Mouse (Mus musculus) kidney, postnatal 14 days (tissue): ENCODE data around the gene Hoga1.
"Not testable (repeated sequence)": the region's sequence is repeated elsewhere in the genome, so short reads cannot be mapped to it uniquely, and the experiment has no call there.

ENCODE experiments used
- DNase-seq: peaks from one replicate; pipeline ENCODE4 v3.0.0; 2022; ENCODE audit warnings: mixed read lengths

Gene Hoga1

DNA sequence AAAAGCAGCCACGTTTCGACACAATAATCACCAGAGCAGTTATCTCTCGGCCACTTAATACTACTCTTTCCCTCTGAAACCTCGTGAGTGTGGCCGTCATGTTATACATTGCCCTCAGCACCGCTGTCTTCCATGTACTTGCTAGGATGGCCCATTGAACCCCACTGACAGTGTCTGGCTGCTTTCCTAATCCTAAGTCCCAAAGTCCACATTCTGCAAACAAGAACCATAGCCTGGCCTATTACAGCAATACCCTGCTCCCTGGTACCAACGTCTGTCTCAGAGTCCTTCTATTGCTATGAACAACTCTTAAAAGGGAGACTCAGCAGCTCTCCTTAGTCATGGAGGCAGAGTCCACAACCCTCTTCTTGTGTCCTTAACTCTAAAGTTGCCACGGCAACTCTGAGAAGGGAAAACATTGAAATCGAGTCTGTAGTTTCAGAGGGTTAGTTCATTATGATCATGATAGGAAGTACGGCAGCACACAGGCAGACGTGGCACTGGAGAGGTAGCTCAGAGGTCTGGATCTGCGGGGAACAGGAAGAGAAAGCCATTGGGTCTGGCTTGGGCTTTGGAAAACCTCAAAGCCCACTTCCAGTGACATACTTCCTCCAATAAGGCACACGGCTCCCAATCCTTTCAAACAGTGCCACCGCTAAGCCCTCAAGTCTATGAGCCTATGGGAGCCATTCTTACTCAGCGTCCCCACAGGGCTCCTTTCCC is 26.6 kb downstream of the Hoga1 start:
- peak; percentile 73 for DNase-seq

DNA sequence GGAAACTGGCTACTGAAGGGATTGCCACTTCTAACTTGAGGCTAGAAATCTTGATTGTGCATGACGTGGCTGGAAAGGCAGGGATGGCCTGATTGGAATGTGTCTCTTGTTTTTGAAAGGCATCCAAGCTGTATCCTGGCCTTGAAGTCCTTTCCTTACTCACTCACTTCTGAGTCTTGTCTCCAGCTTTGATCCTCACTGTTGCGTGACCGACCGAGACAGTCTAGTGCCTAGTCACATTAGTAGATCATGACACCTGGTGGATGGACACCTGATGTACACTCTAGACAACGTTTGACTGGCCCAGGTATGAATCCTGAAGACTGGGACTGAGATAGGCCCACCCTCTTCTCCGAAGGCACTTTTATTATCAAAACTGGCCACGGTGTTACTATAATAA is 27.4 kb downstream of the Hoga1 start:
- peak; percentile 70 for DNase-seq

DNA sequence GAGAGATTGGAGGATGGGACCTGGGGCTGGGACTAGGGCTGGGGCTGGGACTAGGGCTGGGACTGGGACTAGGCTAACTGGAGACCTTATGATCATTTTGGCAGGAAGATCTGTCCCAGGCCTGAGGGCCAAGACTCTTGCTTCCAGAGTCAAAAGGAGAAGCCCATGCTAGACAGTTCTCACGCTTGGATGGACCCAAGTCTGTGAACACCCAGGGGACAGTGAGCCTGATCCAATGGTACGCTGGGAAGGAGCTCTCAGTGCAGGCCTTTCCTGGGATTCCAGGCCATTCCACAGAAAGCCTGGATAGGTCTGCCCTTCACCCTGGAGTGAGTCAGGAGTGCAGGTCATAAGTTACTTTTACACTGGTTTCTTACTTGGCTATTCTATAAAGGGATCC is 29.6 kb downstream of the Hoga1 start:
- DNase-seq, result no peak

DNA sequence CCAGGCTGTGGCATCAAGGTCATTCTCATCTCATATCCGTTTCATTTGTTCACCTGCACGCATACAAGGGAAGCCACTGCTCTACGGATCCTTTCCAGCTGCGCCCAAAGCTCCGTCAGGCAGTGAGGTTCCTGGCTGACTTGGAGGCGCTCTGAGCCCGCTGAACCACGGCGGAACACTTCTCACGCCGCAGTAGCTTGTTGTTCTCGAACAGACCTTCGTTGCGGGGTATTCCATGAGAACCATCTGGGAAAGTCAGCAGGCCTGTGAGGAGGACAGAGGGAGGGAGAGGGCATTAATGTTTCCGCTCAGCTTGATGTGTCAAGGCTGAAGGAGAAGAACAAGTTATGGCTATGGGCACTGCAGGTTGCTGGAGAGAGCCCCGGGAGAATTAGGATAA is 30.6 kb downstream of the Hoga1 start:
- no peak for DNase-seq

DNA sequence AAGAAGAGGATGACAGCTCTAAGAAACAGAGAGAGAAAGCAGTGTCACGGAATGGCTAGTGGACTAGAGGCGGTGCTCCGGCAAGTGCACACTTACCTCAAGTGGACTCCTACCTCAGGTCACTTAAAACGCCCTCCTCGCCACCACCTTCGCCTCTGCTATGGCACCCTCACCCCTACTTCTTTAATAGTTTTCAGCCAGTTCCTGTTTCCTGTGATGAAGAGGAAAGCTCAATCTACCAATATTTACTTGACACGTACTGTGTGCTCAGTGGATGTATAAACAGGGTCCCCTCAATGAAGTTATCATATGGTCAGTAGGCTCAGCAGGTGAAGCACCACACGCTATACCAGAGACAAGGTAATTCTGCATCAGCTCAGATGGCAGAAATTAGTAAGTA is 33.2 kb downstream of the Hoga1 start:
- DNase-seq, result no peak

DNA sequence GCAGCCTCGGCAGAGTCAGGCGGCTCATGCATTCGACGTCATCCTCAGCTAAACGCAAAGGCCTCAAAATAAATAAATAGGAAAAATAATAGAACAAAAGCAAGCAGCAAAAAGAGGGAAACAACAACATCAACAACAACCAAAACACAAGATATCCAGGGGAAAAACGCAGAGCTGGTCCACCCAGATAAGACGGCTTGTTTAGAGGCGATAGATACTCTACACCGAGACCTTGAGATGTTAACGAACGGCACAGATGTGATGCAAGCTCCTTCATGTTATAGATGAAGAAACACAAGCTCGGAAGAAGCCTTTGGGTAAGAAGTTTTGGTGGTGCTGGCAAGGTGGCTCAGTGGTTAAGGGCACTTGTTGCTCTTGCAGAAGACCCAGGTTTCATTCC is 33.6 kb downstream of the Hoga1 start:
- DNase-seq, result no peak

DNA sequence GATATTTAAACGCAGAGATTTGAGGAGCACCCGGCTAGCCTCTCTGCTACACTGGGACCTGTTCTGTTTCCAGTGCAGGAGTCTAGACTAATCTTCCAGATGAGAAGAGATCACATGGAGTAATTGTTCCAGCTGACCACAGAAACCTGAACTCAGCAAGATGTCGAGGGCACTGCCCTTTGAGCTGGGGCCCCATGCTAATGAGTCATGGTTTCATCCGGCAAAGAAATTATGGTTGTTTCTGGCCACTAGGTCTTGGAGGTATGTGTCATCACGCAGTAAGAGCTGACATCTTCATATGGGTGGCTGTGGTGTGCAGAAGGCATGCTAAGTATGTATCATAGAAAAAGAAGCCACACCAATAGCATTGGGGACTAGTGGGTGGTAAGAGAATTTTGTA is 34.5 kb downstream of the Hoga1 start:
- DNase-seq, result no peak

DNA sequence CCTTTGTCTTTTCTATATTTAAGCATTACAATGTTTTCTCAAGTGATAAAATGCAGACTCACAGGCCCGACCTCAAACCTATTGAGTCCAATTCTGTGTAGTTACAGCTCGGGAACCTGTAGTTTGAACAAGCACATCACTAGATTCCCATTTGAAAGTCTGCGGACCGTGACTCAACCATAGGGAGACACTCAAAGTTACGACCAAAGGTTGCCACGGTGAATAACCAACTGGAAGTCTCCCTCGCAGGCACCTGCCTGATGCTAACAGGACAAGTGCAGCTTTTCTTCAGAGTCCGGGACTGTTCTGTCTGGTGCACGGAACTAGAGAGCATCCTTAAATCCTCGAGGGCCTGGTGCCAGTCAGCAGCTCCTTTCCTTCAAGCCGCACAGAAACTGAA is 35.1 kb downstream of the Hoga1 start:
- peak; percentile 48 for DNase-seq

DNA sequence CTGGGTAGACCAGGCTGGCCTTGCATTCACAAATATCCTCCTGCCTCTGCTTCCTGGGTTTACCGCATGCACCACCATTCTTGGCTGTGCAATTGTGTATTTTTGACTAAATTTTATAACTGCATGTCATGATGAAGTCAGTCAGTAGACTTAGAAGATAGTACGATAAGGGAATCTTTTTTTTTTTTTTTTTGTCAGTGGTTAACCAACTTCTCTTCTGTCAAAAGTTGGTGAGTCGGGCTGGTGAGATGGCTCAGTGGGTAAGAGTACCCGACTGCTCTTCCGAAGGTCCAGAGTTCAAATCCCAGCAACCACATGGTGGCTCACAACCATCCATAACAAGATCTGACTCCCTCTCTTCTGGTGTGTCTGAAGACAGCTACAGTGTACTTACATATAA is 36.2 kb downstream of the Hoga1 start:
- DNase-seq, result not testable (repeated sequence)

DNA sequence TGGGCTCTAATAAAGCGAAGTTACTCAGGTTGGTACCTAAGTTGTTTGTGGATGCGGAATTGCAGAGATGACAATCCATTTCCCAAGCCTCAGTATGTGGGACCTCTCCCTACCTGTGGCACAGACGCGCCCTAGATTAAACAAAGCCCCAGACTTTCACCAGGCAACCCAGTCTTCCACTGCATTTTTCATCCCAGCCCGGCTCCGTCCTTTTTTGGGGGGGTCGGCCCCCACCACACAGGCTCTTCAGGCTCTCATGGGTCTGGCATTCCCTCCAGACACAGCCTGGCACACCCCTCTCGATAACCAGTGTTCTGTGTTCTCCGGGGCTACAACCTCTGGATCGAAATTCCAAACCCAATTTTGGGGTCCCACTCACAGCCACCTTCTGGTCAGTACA is 40.3 kb downstream of the Hoga1 start:
- DNase-seq, result no peak

DNA sequence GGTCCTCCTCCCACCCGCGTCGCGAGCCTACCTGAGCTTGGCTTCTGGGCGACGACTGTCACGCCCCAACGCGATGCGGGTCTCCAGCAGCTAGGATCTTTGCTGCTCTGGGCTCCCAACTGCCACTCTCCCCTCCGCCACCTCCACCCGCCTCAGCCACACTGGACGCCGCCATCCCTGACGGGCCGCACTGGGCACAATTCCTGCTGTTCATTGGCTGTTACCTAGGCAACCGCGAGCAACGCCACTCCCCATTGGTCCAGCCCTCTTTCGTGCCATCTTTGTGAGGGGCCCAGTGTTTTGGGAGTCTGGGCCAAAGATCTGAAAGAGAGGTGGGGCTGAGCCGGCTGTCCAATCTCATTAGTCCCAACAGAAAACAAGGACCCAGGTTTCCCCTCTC is 40.8 kb downstream of the Hoga1 start, which contains the start of gene Morn4:
Gene Morn4 (minus strand): TSS at position 192 of the 400 bp plus-strand sequence.
- DNase-seq, result peak; percentile 92

DNA sequence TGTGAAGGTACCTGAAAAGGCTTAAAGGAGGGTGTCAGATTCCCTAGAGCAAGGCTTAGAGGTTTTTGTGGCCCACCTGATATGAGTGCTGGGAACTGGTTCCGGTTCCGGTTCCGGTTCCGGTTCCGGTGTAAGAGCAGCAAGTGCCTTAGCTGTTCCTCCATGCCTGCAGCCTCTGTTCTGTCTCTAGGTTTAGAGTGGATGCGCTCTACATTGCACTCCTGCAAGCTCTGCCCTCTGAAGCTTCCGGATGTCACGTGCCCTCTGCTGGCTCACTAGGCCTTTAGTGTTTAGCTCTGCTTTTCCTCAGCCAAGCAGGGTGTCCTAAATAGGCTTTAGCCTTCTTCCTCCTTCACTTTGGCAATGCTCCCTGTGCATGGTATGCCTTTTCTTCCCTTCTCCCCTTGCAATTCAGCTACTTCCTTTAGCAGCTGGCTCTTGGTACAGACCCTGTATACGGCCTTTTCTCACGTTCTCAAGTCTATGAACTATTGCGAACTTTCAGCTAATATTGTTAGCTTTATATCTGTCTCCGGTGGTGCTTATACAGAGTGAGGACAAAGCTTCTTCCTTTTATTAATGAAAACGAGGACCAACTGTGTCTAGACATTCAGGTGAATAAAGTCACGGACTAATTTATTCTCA is 43.8 kb downstream of the Hoga1 start:
- peak; percentile 70 for DNase-seq

DNA sequence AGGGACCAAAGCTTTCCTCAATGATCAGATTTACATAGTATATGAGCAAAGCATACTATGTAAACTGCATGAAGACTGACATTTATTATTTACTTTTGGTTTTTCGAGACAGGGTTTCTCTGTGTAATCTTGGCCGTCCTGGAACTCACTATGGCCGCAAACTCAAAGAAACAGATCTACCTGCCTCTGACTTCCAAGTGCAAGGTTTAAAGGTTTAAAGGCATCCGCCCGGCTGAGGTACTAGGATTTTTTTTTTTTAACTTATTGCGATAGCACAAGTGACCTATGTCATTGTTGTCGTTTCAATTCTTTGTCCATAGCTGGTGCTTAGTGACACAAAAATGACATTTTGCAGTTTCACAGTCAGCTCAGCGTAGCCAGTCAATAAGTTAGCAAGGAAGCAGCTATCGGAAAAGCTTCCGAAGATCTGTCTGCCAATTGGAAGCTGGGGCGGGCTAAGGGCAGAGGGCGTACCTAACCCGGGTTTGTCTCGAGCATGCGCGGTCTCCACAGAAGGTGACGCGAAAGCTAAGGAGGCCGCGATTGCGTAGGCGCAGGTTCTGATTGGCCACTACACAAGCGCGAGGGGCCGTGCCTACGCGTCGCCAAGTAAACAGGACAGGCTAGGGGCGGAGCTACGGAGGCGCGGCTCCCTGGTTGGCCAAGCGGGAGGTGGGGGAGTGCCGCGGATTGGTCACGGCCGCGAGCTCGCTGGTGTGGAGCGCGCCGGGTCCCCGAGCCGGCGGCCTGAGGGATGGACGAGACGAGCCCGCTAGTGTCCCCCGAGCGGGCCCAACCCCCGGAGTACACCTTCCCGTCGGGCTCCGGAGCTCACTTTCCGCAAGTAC is 44.6 kb downstream of the Hoga1 start, which contains the start of gene Pi4k2a:
Gene Pi4k2a (plus strand): TSS at position 723 of the 848 bp plus-strand sequence.
- peak; percentile 100 for DNase-seq

DNA sequence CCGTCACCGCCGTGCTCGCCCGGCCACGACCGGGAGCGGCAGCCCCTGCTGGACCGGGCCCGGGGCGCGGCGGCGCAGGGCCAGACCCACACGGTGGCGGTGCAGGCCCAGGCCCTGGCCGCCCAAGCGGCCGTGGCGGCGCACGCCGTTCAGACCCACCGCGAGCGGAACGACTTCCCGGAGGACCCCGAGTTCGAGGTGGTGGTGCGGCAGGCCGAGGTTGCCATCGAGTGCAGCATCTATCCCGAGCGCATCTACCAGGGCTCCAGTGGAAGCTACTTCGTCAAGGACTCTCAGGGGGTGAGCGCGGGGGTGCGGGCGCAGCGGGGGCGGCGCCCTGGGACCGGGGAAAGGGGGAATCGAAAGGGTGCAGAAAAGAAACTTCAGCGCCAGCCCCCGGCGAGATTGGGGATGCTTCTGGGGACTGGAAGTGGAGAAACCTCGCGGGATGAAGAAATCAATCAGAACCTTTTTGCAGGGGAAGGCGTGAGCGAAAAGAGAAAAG is 45.3 kb downstream of the Hoga1 start:
- no peak for DNase-seq

DNA sequence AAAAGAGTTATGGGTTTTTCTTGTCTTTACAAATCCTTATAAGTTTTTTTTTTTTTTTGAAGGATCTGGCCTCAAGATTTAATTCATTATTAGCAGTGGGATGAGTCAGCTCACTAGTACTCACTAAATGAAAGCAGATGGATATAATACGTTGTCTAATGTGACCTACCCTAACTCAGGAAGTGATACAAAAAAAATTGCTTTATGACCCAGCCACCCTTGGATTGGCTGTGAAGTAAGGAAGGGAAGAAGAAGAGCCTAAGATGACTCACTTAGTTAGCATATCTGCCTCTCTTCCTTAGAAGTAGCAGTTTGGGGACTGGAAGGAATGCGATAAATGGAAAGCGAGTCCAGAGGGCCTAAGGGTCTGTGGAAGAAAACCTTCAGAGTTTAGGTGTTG is 54.0 kb downstream of the Hoga1 start:
- DNase-seq, result no peak

DNA sequence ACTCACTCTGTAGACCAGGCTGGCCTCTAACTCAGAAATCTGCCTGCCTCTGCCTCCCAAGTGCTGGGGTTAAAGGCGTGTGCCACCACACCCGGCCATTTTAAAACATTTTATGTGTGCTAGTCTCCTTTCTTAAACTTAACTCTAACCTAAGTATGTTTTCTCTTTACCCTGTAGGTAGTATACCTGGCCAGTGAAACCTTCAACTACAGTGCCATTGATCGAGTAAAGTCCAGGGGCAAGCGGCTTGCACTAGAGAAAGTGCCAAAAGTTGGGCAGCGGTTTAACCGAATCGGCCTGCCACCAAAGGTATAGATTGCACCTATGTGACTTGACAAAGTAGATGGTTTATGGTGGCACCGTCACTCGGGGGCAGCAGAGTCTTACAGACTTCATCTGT is 59.3 kb downstream of the Hoga1 start:
- no peak for DNase-seq

DNA sequence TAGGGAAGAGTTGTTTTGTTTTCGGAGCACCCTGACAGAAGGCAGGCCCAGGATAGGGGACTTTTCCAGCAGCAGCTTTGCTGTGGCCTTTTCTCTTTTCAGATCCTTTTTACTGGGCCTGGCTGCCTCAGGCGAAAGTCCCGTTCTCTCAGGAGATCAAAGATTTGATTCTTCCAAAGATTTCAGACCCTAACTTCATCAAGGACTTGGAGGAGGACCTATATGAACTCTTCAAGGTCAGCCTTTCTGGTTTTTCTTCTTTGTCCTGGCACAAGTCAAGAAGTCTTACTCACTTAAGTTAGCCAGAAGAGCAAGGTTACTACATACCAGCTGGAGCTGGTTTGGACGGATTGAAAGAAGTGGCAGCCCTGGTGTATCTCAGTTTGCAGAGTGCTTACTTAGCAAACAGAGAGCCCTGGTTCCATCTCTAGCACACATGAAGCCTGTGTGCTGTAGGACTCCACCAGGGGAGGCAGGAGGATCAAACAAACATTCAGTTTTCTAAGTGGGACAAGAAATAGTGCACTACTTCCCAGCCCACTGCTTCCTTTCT is 70.4 kb downstream of the Hoga1 start:
- no peak for DNase-seq

DNA sequence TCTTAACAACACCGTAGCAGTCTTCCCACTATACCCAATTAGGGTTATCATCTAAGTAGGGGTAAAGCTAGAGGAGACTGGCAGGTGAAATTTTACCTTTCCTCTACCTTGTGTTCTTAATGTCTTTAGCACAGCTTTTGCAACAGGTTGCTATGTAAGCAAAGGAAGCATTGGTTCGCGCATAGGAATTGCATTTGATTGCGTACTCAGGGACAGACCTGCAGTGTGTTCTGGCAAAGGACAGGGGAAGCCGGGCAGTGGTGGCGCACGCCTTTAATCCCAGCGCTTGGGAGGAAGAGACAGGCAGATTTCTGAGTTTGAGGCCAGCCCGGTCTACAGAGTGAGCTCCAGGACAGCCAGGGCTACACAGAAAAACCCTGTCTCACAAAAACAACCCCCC is 72.7 kb downstream of the Hoga1 start:
- DNase-seq, result no peak

DNA sequence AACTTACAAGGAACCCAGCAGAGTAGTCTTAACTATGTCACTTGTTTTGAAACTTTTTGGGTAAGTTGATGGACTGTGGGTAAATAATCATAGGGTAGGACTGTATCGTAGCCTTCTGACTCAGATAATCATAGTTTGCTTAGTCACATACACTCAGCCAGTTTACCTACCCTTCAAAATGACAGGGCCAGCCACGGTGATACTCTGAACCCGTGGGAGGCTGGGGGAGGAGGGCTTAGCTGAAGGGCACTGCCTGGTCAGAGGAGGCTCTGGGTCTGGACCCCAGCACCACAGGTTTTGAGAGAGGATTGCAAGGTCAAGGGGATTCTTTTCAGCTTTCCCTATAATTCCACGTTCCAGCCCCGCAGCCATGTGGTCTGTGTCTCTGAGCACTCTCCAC is 73.2 kb downstream of the Hoga1 start:
- DNase-seq, result no peak

DNA sequence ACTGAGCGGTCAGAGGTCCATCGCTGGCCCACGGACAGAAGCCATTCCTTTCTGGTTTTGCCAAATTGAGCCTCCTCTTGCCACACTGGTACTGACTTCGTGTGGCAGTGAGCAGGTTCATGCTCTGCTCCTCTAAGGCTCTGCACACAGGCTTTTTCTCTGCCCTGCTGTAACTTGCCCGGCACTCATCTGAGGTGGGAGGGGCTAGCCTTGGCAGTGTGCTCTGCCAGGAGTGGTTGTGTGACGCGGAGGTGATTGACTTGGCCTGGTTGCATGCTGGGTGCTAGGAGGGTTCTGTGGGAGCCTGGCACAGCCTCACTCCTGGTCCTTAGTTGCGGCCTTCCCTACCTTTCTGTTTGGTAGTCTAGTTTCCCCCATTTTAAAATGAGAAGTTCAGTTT is 75.0 kb downstream of the Hoga1 start:
- no peak for DNase-seq
